Mouse (Mus musculus) heart, postnatal 36 days (tissue): Measurements from ENCODE around the gene Lyrm4. TPM values are rescaled to one million over a fixed set of nuclear protein-coding genes. Genes with fewer than 3 reads are reported as not detected.
"Not testable (repeated sequence)": the region's sequence is repeated elsewhere in the genome, so short reads cannot be mapped to it uniquely, and the experiment has no call there.

Experiments
- DNase-seq, 2 experiments: peaks; one replicate each; pipeline ENCODE4 v3.0.0; 2021 to 2022
- intact Hi-C: fragments of 180-260 bp; cut with DNase I; formaldehyde crosslinking; loops from one replicate; pipeline ENCODE4 v1.15.1; 2025
- total RNA-seq, 2 experiments: library from RNA; stranded (reverse); gene quantifications; 2 replicates each; pipeline ENCODE4 v1.2.3; 2021

Lyrm4 gene
- total RNA-seq, 2 experiments from 2014 or later: 9.8 to 10.7 TPM

DNA sequence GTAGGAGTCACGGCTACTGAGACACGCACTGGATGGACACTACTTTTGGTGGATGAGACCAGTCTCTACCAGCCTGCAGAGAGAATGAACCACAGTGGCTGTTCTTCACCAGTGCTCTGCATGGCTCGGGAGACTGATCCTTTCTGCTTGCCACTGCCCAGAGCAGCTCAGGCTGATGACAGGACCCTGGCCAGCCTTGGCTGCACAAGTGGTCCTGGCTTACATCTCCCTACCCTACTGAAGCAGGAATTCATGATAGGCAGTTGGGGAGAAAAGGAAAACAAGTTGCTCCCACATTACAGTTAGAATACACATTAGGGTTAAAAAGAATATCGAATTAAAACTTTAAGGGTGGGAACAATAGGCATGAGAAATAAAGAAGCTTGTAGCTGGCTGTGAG lies 119.7 kb downstream of the Lyrm4 start:
- intact Hi-C loops: no loop called here
- peak; percentile 29 to 35 for DNase-seq

DNA sequence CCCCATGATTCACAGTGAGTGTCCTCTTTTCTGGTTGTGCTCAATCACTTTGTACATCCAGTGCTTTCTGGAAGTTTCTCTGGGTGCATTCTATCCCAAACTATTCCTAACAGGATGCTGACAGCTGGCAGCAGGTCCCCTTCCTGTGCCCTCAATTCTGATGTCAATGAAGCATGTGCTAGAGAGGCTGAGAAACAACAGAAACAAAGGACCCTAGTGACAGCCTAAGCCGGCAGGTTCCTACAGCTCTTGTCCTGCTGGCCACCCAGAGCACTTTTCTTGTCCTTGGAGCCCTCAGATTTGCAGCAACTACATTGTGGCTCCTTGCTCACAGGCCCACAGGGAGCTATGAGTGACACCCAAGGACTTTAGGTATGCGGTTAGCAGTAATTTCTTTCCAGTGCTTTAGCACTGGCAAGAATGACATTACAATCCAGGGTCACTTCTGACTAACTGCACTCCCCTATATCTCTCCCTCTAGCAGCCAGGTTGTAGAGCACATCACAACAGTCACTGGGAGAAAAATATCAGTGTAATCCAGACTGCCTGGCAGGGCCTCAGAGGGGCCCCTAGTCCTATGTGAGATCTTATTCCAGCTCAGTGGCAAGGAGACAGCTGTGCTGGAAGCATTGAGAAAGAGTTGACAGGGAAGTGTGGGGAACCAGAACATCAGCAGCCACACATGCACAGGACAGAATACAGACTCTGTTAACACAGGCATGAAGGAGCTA lies 121.5 kb downstream of the Lyrm4 start:
- intact Hi-C loops: no loop called here
- DNase-seq: no peak

DNA sequence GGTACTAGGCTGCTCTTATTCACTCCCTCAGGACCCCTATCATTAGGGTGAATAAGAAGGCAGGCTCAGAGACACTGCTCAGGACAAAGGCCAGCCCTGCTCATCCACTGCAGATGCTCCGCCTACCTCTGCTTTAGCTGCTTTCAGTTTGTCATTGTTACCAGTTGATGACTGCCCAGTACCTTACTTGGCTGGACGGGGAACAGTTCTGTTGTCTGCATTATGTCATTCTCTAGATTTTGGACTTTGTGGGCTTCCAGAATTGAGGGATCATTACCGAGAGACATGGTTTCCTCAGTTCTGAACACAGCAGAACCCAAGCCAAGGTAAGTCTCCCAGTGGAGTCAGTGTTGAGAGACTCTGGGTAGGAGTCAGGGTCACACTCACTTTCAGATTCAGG lies 122.1 kb downstream of the Lyrm4 start:
- intact Hi-C loops: no loop called here
- DNase-seq: no peak

- intact Hi-C loops: no loop called here
Measured at GRCm38 (mm10) chr13:35994067-35994466, 123.3 kb downstream of the Lyrm4 start.

DNA sequence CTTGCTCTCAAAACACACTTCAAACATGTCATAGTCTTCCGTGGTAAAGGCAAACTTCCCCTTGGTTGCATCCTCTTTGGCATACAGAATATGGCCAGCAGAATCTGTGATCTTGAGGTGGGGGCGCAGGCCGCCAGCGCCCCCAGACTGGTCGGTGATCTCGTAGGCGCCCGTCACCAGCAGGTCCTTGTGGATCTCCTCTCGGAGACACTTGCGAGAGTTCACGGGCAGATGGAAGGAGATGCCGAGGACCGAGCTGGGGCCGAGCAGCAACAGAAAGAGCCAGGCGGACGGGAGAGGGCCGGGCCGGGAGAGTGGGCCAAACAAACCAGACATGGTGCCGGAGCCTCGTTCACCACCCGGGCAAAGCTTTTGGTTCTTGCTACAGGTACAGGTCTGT lies 126.1 kb downstream of the Lyrm4 start:
- DNase-seq, intact Hi-C loops: not testable (repeated sequence)

More at GRCm38 (mm10) chr13:35994067-35994466, 123.3 kb downstream of the Lyrm4 start:
- DNase-seq: peak; percentile 79 to 84

GRCm38 (mm10) chr13:35989329-35989728 lies 128.0 kb downstream of the Lyrm4 start:
- no peak for DNase-seq
- intact Hi-C loops: no loop called here

DNA sequence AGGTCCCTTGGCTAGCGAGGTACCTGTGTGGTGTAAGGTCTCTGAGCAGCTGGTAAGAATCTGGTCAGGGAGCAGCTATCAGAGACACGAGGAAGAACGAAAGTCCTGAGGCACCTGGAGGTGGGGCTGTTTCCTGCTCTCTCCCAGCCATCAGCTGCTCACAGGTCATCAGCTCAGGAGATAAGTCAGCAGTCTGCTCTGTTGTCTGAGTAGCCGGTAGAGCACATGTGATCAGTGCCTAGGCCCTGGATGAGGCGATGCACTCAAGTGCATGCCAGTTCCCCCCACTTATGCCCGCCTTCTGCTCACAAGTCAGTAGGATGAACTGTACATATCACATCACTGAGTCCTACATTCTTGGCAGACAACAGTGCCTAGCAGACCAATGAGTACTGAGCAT lies 134.3 kb downstream of the Lyrm4 start:
- intact Hi-C loops: no loop called here
- no peak for DNase-seq

GRCm38 (mm10) chr13:35980471-35980870 lies 136.9 kb downstream of the Lyrm4 start:
- intact Hi-C loops: no loop called here
- DNase-seq: no peak

DNA sequence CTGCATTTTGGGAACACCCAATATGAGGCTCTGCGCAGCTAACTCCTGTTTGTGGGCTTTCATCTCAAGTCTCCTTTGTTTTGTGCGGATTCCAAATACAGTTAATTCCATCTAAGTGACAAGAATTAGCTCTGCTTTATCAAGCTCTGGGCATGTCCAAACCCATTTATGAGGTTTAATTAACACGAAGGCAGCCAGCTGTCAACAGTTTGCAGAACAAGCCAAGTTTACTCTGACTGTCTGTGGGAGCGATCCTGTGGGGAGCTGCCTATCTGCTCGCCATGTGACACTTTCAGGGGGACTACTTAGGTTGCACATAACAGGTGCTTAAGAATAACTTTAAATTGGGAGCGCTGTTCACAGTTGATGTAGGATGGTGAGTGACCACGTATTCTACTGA lies 140.4 kb downstream of the Lyrm4 start:
- no peak for DNase-seq
- intact Hi-C loops: no loop called here

DNA sequence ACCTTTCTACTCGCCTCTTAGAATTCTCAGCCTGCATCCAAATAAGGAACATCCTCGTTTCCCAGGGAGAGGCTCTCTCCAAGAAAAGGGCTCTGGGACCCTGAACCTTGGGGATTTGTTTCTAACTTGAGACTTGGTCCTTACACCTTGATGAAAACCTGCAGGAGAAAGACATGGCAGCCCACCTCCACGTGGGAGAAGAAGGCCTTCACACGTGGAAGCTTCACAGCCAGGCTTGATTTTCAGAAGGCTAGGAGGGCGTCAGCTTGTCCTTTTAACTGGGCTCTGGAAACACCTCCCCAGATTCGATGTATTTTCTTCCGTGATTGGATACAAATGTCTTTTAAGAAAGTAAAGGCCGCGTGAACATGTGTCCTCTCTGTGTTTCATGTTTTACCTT lies 147.5 kb downstream of the Lyrm4 start:
- no peak for DNase-seq
- intact Hi-C loops: no loop called here

- intact Hi-C loops: no loop called here
- DNase-seq: no peak
Measured at GRCm38 (mm10) chr13:35969431-35969721, 147.9 kb downstream of the Lyrm4 start.

DNA sequence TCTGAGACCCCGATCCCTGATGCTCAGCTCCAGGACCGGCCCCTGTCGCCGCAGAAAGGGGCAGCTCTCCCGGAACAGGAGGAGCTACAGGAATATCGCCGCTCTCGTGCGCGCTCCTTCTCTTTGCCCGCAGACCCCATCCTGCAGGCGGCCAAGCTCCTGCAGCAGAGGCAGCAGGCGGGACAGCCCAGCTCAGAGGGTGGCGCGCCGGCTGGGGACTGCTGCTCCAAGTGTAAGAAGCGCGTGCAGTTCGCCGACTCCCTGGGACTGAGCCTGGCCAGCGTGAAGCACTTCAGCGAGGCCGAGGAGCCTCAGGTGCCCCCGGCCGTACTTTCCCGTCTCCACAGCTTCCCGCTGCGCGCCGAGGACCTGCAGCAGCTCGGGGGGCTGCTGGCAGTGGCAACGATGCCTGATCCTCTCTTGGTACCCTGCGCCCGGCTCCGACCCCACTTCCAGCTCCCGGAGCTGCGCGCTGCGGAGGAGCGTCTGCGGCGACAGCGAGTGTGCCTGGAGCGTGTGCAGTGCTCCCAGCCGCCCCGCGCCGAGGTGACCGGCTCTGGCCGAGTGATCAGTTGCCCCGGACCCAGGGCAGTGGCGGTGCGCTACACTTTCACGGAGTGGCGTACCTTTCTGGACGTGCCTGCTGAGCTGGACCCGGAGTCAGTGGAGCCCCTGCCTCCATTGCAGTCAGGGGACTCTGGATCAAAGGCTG lies 148.5 kb downstream of the Lyrm4 start:
- intact Hi-C loops: no loop called here
- peak; percentile 21 to 28 for DNase-seq

DNA sequence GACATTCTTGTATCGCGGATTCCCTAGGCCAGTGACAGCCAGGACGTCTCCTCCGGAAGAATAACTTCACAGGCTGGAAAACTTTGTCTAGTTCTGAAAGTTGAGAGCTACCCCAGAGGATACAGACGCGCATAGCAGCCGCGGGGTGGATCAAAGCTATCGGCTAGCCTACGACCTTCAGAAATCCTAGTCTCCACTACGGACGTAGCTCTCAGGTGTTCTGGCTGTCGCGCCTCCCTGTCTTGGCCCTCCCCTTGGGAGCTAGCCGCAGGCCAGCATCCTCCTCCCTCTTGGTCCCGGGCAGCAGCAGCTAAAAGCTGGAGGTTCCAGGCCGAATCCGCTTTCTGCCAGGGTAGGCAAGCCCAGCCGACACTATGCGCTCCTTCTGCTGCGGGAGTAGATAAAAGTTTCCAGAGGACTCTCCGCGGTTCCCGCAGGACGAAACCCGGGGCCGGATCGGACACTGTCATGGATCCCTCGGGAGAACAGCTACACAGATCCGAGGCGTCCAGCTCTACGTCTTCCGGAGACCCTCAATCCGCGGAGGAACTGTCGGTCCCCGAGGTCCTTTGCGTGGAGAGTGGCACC lies 149.1 kb downstream of the Lyrm4 start:
- DNase-seq: peak; percentile 28 to 39

DNA sequence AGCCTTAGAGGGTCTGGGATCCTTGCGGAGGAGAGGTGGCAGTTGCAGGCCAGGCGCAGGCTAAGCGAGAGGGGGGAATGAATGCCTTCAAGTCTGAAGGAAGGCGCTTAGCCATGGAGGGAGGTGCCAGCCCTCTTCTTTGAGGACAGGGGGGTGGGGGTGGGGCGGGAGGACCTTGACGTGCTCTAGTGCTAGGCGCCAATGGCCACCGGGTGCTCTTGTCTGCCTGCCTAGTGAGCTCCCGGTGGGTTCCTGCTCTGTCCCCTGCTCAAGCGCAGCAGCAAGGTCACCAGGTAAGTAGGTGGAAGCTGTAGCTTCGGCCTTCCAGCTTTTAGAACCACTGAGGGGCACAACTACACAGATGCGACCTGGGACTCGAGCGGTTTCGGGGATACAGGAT lies 149.6 kb downstream of the Lyrm4 start:
- intact Hi-C loops: no loop called here

More for the DNA sequence above, 149.1 kb downstream of the Lyrm4 start:
- intact Hi-C loops: no loop called here

GRCm38 (mm10) chr13:35963583-35963982 lies 153.7 kb downstream of the Lyrm4 start:
- DNase-seq: peak in 1 of 2 experiments; percentile 8
- intact Hi-C loops: no loop called here

More for the DNA sequence above, 149.6 kb downstream of the Lyrm4 start:
- no peak for DNase-seq

DNA sequence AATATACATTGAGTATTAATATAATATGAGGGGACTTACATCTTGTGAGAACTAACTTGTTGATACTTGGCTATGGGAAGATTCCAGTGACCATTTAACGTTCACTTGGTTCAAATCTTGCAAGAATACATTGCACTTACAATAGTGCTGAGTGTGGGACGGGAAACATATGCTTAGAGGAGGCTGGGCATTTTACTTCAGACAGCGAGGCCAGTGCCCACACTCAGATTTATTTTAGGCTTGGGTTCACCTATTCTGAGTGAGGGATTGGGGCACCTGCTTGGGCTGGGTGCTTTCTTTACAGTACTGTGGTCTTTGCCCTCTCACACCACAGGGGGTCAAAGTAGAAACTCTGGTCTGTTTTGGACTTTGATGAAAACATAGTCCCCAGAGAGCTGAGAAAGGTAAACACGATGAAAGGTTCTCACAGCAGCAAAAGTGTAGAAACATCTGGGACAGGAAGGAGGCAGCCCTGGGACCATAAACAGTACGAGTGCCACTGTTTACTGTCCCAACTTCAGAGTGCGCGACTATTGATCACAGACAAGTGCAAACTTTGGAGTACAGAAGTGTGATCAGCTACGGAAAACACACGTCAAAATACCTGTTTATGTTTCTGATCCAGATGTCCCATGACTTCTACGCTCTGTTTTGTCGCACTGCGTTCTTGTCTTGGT lies 157.8 kb downstream of the Lyrm4 start:
- no peak for DNase-seq
- intact Hi-C loops: no loop called here

GRCm38 (mm10) chr13:35958539-35958938 lies 158.8 kb downstream of the Lyrm4 start, which contains the start of gene Ppp1r3g:
Ppp1r3g (plus strand) TSS chr13:35958839.
- DNase-seq: no peak
- intact Hi-C loops: no loop called here

- intact Hi-C loops: loop anchor here (5.0 to 10.0 kb wide), 2 partner anchors 415 to 873 kb away; no protein-coding TSS in a partner anchor
Measured at GRCm38 (mm10) chr13:35949814-35950455, 167.4 kb downstream of the Lyrm4 start.

GRCm38 (mm10) chr13:35947354-35948000 lies 169.8 kb downstream of the Lyrm4 start:
- intact Hi-C loops: loop anchor here (1.0 to 10.0 kb wide), 5 partner anchors 61 to 916 kb away; no protein-coding TSS in a partner anchor
- DNase-seq: peak; percentile 72 to 82

More at GRCm38 (mm10) chr13:35949814-35950455, 167.4 kb downstream of the Lyrm4 start:
- DNase-seq: no peak
